Mouse (Mus musculus): ENCODE measurements at regions not wholly inside any gene's neighbourhood (a gene's known extent, or its start where the extent isn't known, plus 50 kb on each side); places are given as distances from the start of the nearest gene placed in this dataset.

DNA sequence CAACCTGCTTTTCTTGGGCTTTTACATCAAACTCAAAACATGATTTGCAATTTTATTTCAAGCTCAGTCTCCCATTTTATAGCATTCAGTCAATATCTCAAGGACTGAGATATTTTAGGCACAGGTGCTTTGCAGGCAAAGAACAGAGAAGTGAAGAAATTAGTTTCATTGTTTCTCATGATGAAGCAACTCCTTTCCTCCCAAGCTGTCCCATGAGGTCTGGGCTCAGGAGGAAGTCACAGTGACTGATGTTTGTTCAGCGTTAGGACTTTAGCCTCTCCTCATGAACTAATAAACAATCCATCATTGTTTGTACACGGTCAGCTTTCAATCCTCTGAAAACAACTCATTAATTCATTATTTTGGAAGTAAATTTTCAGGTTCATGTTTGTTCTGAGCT, 66.6 kb upstream of the Peli1 start:
- no peaks in the 10 kb centered on the region for H3K36me3 ChIP-seq (ENCODE audit: control insufficient read depth, insufficient read depth, low read length)
- DNase-seq (no peak), ATAC-seq (ENCODE audit: low FRiP score, low TSS enrichment) (no peak)
- no peaks in the 10 kb centered on the region for H3K9me3 ChIP-seq (ENCODE audit: control insufficient read depth, low read length)
- no peaks in the 10 kb centered on the region for H3K27me3 ChIP-seq (ENCODE audit: control insufficient read depth, insufficient read depth, low read length)
- no peak overlapping the region for H3K4me3 ChIP-seq (replicated peaks; ENCODE audit: low read depth, low read length)
- WGBS, result 76% methylated on average over 2 of the region's 2 CpGs
- no peak overlapping the region for H3K4me2 ChIP-seq (ENCODE audit: low read length)
- no peak overlapping the region for H3K9ac ChIP-seq (replicated peaks; ENCODE audit: low read length)
- no peaks in the 10 kb centered on the region for H3K4me1 ChIP-seq (ENCODE audit: control insufficient read depth, insufficient read depth, low read length)
- no peak overlapping the region for H3K27ac ChIP-seq (replicated peaks; ENCODE audit: low read depth, low read length)

DNA sequence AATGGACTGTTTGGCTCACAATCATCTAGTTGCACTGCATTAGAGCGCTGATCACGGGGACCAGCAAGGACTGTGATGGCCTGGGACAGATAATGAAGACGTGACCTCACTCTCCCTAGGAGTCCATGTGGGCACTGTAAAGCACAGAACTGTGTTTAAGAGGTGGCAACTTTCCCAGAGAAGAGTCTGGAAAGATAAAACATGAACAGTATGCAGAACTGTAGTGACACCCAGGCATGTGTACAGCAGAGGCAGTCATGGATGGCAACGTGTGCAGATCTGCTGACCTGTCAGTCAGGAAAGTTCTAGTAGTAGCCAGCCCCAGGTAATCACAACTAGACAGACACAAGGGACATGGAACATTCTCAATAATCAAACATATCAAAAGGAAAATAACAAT, 63.8 kb upstream of the Peli1 start:
- Histone ChIP-seq H3K27ac (replicated peaks; ENCODE audit: low read depth, low read length) (no peak overlapping the region), H3K27me3 (ENCODE audit: control insufficient read depth, insufficient read depth, low read length) (no peaks in the 10 kb centered on the region), H3K9me3 (ENCODE audit: control insufficient read depth, low read length) (no peaks in the 10 kb centered on the region), H3K36me3 (ENCODE audit: control insufficient read depth, insufficient read depth, low read length) (no peaks in the 10 kb centered on the region), H3K4me3 (replicated peaks; ENCODE audit: low read depth, low read length) (no peak overlapping the region), H3K4me2 (ENCODE audit: low read length) (no peak overlapping the region), H3K4me1 (ENCODE audit: control insufficient read depth, insufficient read depth, low read length) (no peaks in the 10 kb centered on the region), H3K9ac (replicated peaks; ENCODE audit: low read length) (no peak overlapping the region)
- DNase-seq (no peak), ATAC-seq (ENCODE audit: low FRiP score, low TSS enrichment) (no peak)
- WGBS, result 85% methylated on average over 4 of the region's 4 CpGs

DNA sequence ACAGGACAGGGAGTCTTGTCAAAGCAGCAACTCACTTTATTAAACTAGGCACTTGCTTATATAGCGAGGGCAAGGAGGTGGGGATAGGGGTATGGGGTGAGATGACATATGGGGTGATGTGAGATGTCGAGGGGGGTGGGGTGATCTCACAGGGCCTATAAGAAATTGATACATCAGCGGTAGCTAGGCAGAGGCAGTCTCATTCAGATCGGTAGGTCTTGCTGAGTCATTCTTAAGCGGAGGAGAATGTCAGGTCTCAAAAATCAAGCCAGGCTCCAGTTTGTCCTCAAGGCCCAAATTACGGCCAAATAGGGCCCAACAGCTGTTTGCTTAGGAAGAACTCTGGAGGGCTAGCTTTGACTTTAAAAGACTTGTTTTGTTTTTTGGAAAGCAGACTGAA, 60.7 kb upstream of the Peli1 start:
- H3K9me3 ChIP-seq (ENCODE audit: control insufficient read depth, low read length), result no peaks in the 10 kb centered on the region
- 93% methylated on average over 6 of the region's 6 CpGs for WGBS
- no peaks in the 10 kb centered on the region for H3K4me1 ChIP-seq (ENCODE audit: control insufficient read depth, insufficient read depth, low read length)
- no peak overlapping the region for H3K9ac ChIP-seq (replicated peaks; ENCODE audit: low read length)
- H3K27me3 ChIP-seq (ENCODE audit: control insufficient read depth, insufficient read depth, low read length), result no peaks in the 10 kb centered on the region
- H3K4me3 ChIP-seq (replicated peaks; ENCODE audit: low read depth, low read length), result no peak overlapping the region
- DNase-seq (no peak), ATAC-seq (ENCODE audit: low FRiP score, low TSS enrichment) (no peak)
- H3K36me3 ChIP-seq (ENCODE audit: control insufficient read depth, insufficient read depth, low read length), result no peaks in the 10 kb centered on the region
- H3K27ac ChIP-seq (replicated peaks; ENCODE audit: low read depth, low read length), result no peak overlapping the region
- H3K4me2 ChIP-seq (ENCODE audit: low read length), result no peak overlapping the region

DNA sequence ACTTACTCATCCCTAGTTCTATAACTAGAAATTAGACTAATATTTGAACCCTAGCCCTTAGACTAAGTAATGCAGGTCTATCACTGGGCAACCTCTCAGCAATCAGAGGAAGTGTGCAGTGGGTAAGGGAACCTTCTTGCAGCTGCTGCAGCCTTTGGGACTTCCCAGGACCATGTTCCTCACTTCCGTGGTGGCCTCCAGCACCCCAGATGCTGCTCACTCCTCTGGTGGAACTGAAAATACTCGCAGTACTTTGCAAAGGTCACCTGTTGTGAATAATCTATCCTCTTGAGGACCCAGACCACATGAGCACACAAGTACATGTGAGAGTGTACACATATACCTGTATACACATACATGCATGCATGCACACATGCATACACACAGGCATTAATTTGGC, 59.3 kb upstream of the Peli1 start:
- Histone ChIP-seq H3K4me1 (ENCODE audit: control insufficient read depth, insufficient read depth, low read length) (peaks cover 4% of the 10 kb centered on the region; the same call in 1 of the 2 replicates), H3K4me3 (replicated peaks; ENCODE audit: low read depth, low read length) (no peak overlapping the region), H3K36me3 (ENCODE audit: control insufficient read depth, insufficient read depth, low read length) (no peaks in the 10 kb centered on the region), H3K27ac (replicated peaks; ENCODE audit: low read depth, low read length) (no peak overlapping the region), H3K9ac (replicated peaks; ENCODE audit: low read length) (no peak overlapping the region), H3K9me3 (ENCODE audit: control insufficient read depth, low read length) (no peaks in the 10 kb centered on the region), H3K27me3 (ENCODE audit: control insufficient read depth, insufficient read depth, low read length) (no peaks in the 10 kb centered on the region), H3K4me2 (ENCODE audit: low read length) (no peak overlapping the region)
- 85% methylated on average over 2 of the region's 2 CpGs for WGBS
- no peak for DNase-seq
- no peak for ATAC-seq (ENCODE audit: low FRiP score, low TSS enrichment)

DNA sequence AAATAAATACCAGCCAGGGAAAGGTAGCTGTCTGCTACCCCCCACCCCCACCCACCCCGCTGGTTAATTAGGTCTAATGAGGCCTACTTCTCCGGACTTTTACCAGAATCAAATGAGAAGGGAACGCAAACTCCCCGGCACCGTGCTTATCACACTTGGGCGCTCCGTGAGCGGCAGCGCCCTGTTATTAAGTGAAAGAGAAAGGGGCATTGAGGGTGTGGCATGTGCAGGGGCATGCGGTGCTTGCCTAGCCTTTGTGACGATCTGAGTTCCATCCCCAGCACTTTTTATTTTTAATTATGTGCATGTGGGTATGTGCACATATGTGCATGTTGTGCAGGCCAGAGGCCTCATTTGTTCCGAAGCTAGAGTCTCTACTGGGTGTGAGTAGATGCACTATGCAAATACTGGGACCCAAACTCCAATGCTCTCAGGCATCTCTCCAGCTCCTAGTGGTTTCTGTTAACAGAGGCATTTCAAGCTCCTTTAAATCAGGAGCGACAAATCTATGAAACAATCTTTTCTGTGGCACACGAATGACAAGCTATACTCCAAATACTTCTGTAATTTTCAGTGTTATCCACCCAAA, 57.8 kb upstream of the Peli1 start:
- Histone ChIP-seq H3K27ac (replicated peaks; ENCODE audit: low read depth, low read length) (no peak overlapping the region), H3K27me3 (ENCODE audit: control insufficient read depth, insufficient read depth, low read length) (no peaks in the 10 kb centered on the region), H3K9me3 (ENCODE audit: control insufficient read depth, low read length) (no peaks in the 10 kb centered on the region), H3K9ac (replicated peaks; ENCODE audit: low read length) (no peak overlapping the region), H3K4me2 (ENCODE audit: low read length) (no peak overlapping the region), H3K4me3 (replicated peaks; ENCODE audit: low read depth, low read length) (no peak overlapping the region), H3K36me3 (ENCODE audit: control insufficient read depth, insufficient read depth, low read length) (no peaks in the 10 kb centered on the region), H3K4me1 (ENCODE audit: control insufficient read depth, insufficient read depth, low read length) (peaks cover 4% of the 10 kb centered on the region; the same call in 1 of the 2 replicates)
- 88% methylated on average over 14 of the region's 14 CpGs for whole genome bisulfite sequencing
- DNase-seq, result no peak
- ATAC-seq (ENCODE audit: low FRiP score, low TSS enrichment), result no peak

DNA sequence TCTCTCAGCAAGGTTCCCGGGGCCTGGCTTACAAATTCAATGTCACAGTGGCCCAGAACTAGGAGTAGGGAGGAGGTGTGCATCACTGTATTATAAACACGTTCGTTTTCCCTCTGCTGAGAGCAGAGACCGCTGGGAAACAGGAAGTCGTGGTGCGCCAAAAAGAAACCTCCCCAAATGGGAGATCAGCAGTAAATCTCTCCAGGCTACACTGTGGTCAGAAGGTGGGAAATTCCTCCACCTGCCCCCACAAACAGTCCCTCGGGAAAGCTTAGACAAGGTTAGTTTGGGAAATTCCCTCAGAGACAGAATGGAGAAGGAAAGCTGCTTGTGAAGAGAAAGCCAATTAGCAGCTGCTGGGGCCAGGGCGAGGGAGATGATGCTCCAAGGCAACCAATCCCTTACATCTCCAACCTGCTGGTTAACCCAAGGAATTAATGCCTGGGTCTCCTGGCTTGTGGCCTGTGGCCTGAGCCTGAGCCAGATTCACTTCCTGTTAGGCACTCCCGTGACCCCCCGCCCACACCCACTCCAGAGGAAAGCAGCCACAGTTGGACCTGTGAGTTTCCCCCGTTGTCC, 57.2 kb upstream of the Peli1 start:
- no peaks in the 10 kb centered on the region for H3K36me3 ChIP-seq (ENCODE audit: control insufficient read depth, insufficient read depth, low read length)
- H3K4me1 ChIP-seq (ENCODE audit: control insufficient read depth, insufficient read depth, low read length), result peaks cover 4% of the 10 kb centered on the region; the same call in 1 of the 2 replicates
- H3K9ac ChIP-seq (replicated peaks; ENCODE audit: low read length), result no peak overlapping the region
- DNase-seq, result no peak
- no peak overlapping the region for H3K4me3 ChIP-seq (replicated peaks; ENCODE audit: low read depth, low read length)
- WGBS, result 78% methylated on average over 11 of the region's 11 CpGs
- no peak overlapping the region for H3K27ac ChIP-seq (replicated peaks; ENCODE audit: low read depth, low read length)
- H3K27me3 ChIP-seq (ENCODE audit: control insufficient read depth, insufficient read depth, low read length), result no peaks in the 10 kb centered on the region
- no peaks in the 10 kb centered on the region for H3K9me3 ChIP-seq (ENCODE audit: control insufficient read depth, low read length)
- ATAC-seq (ENCODE audit: low FRiP score, low TSS enrichment), result no peak
- H3K4me2 ChIP-seq (ENCODE audit: low read length), result no peak overlapping the region

DNA sequence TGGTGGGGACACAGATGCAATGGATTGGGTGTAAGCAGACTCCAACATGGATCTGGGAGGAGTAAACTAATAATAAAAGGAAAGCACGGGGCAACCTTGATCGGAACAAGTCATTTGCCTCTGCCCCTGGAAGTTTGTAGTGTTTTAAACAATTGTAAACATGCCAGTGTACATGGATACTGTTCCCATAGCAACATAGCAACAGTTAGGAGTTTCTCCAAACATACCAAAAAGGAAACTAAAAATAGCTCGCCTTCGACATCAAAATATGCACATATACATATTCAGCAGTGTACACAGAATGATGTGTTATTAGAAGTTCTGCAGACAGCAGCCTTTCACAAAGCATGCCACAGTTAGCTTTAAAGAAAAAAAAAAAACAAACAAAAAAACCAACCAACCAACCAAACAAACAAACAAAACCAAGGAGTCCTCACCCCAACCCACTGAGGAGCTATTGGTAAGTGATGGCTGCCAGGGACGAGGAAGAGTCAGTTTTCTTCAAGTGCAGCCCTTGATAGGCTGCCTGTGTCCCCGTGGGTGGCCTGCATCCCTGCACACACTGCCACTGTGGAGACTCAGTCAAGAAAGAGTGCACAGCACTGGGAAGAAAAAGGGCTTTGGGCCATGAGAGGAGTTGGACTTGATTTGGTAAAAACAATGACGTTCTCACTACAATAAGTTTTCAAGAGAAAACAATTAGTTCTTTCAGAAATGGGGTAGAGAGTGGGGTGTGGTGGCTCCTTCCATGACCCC, 54.8 kb upstream of the Peli1 start:
- H3K4me1 ChIP-seq (ENCODE audit: control insufficient read depth, insufficient read depth, low read length), result peaks cover 4% of the 10 kb centered on the region; the same call in 1 of the 2 replicates
- no peak overlapping the region for H3K4me3 ChIP-seq (replicated peaks; ENCODE audit: low read depth, low read length)
- no peaks in the 10 kb centered on the region for H3K36me3 ChIP-seq (ENCODE audit: control insufficient read depth, insufficient read depth, low read length)
- no peak overlapping the region for H3K27ac ChIP-seq (replicated peaks; ENCODE audit: low read depth, low read length)
- H3K4me2 ChIP-seq (ENCODE audit: low read length), result no peak overlapping the region
- no peaks in the 10 kb centered on the region for H3K27me3 ChIP-seq (ENCODE audit: control insufficient read depth, insufficient read depth, low read length)
- H3K9me3 ChIP-seq (ENCODE audit: control insufficient read depth, low read length), result no peaks in the 10 kb centered on the region
- 47% methylated on average over 7 of the region's 7 CpGs for WGBS
- DNase-seq (peak; percentile 32), ATAC-seq (ENCODE audit: low FRiP score, low TSS enrichment) (no peak)
- no peak overlapping the region for H3K9ac ChIP-seq (replicated peaks; ENCODE audit: low read length)

DNA sequence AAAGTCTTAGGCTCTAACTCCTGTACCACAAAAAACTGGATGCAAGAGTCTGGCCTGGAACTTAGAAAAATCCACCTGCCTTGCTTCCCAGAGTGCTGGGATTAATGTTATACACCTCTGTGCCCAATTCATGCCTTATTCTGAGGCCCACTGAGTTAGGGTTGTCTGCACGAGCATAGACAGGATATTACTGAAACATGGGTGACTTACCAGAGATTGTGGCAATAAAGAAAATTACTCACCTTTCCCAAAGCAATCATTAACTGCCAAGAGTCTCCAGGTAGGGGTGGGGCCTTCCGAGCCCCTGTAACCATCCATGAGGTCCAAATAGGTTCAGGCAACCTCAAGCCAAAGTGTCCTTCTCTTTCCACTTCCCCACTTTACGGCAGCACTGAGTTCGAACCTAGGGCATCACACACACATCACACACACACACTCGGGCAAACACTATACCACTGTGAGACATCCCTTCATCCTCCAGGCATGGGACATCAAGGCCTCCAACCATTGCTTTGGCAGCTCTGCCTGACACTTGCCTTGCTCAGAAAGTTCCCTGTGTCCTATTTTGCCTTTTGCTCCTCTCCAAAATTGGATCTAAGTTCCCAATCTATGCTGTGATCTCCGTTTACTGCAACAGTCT, 53.7 kb upstream of the Peli1 start:
- H3K27me3 ChIP-seq (ENCODE audit: control insufficient read depth, insufficient read depth, low read length), result no peaks in the 10 kb centered on the region
- H3K27ac ChIP-seq (replicated peaks; ENCODE audit: low read depth, low read length), result no peak overlapping the region
- peaks cover 4% of the 10 kb centered on the region; the same call in 1 of the 2 replicates for H3K4me1 ChIP-seq (ENCODE audit: control insufficient read depth, insufficient read depth, low read length)
- H3K9me3 ChIP-seq (ENCODE audit: control insufficient read depth, low read length), result no peaks in the 10 kb centered on the region
- WGBS, result 94% methylated on average over 6 of the region's 6 CpGs
- no peak for ATAC-seq (ENCODE audit: low FRiP score, low TSS enrichment)
- no peak overlapping the region for H3K4me2 ChIP-seq (ENCODE audit: low read length)
- DNase-seq, result no peak
- no peaks in the 10 kb centered on the region for H3K36me3 ChIP-seq (ENCODE audit: control insufficient read depth, insufficient read depth, low read length)
- no peak overlapping the region for H3K4me3 ChIP-seq (replicated peaks; ENCODE audit: low read depth, low read length)
- no peak overlapping the region for H3K9ac ChIP-seq (replicated peaks; ENCODE audit: low read length)

Measured in midbrain, embryonic 14.5 days (tissue).